Mouse (Mus musculus) skeletal muscle tissue, adult 2 months (tissue): Measurements from ENCODE around the gene Ctbp2.
A peak's percentile ranks its signal among the peaks of the same experiment; 100 is the strongest.

Experiments used
- DNase-seq: peaks from one replicate; pipeline ENCODE4 v3.0.0-alpha.2; 2012; ENCODE audit warnings: low read depth, low spot score

Ctbp2 gene

GRCm38 (mm10) chr7:133123999-133124700 is at the start of gene Ctbp2:
TSS of gene Ctbp2 (minus strand) at chr7:133124354.
- DNase-seq: peak; percentile 77

DNA sequence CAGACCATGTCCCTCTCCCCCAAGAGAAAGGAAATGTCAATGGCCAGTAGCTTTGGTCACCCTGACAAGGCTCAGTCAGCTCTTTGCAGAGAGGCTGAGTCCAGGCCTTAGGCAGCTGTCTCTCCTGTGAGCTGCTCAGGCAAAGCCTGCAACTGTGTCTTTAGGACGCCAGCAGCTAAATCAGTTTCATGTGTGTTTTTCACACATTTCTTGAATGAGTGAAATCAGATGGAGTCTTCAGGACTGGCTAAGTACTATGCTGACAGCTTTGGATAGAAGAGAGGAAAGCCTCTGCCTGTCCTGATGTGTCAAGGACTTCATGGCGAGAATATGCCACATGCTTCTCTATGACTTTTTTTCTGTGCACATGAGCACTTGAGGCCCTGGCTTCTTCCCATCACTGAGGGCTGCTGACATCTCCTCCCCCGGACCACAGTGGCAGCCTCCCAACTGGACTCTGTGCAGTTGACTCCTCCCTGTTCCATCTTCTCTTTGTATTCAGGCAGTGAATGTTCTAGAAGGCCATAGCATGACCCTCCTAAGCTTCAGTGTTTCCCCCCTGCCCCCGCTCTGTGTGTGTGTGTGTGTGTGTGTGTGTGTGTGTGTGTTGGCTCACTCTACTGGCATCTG is 47.4 kb upstream of the Ctbp2 start:
- DNase-seq: peak; percentile 14

DNA sequence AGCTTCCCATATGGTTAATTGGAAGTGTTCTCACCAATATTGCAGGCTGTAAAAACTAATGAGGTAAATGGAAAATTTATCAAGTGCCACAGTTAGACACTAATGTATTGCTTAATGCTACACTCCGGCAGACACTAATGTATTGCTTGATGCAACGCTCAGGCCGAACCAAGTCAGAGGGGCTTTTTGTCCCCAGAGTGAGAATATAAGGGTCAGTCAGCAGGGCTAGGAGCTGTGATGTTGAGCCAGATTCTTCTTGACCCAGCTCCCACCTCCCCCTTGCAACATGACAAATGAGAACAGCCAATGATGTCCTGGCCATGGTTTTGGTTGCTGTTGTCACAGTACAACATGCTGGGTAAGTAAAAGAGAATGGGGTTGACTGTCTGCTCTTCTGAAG is 44.8 kb upstream of the Ctbp2 start:
- no peak for DNase-seq

- no peak for DNase-seq
Measured at GRCm38 (mm10) chr7:133167903-133168302, 43.7 kb upstream of the Ctbp2 start.

DNA sequence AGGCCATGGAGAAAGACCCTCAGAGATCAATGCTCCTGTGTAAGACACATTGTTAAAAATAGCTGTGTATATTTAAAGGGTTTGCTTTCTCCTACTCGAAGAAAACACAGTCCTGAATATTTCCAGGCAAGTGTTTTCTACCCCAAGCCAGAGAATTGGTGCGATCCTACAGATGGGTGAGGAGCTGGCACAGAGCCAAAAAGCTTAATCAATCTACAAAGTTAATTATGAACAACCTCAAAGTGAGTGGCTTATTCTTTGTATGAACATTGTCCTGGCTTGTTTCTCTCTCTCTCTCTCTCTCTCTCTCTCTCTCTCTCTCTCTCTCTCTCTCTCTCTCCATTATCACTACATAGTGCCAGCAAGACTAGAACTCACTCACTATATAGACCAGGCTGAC is 40.6 kb upstream of the Ctbp2 start:
- no peak for DNase-seq

GRCm38 (mm10) chr7:133163011-133163410 is 38.9 kb upstream of the Ctbp2 start:
- DNase-seq: peak; percentile 26

- DNase-seq: no peak
Measured at GRCm38 (mm10) chr7:133162131-133162530, 38.0 kb upstream of the Ctbp2 start.

GRCm38 (mm10) chr7:133161362-133162080 is 37.4 kb upstream of the Ctbp2 start:
- no peak for DNase-seq

DNA sequence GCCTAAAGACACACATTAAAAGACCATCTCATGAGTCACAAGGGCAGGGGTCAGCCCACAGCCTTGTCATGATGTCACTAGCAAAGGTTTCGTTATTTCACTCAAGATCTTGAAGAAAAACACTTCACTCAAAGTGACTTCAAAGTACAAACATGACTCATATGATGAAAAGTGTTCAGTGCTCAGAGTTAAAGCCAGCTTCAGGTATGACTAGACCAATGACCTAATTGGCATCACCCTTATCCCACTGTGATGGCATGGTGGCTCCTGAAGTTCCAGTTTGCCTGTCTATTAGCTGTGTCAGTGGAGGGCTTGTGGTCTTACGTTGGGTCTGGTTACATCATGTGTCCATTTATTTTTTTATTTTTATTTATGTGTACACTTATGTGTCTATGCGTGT is 35.4 kb upstream of the Ctbp2 start:
- DNase-seq: no peak

- no peak for DNase-seq
Measured at GRCm38 (mm10) chr7:133155621-133156020, 31.5 kb upstream of the Ctbp2 start.

- no peak for DNase-seq
Measured at GRCm38 (mm10) chr7:133154846-133155245, 30.7 kb upstream of the Ctbp2 start.

GRCm38 (mm10) chr7:133139689-133140336 is 15.7 kb upstream of the Ctbp2 start:
- no peak for DNase-seq

GRCm38 (mm10) chr7:133133552-133133951 is 9.4 kb upstream of the Ctbp2 start:
- no peak for DNase-seq

- no peak for DNase-seq
Measured at GRCm38 (mm10) chr7:133132702-133133101, 8.5 kb upstream of the Ctbp2 start.

GRCm38 (mm10) chr7:133124701-133125485 is 739 bp upstream of the Ctbp2 start:
- DNase-seq: no peak

DNA sequence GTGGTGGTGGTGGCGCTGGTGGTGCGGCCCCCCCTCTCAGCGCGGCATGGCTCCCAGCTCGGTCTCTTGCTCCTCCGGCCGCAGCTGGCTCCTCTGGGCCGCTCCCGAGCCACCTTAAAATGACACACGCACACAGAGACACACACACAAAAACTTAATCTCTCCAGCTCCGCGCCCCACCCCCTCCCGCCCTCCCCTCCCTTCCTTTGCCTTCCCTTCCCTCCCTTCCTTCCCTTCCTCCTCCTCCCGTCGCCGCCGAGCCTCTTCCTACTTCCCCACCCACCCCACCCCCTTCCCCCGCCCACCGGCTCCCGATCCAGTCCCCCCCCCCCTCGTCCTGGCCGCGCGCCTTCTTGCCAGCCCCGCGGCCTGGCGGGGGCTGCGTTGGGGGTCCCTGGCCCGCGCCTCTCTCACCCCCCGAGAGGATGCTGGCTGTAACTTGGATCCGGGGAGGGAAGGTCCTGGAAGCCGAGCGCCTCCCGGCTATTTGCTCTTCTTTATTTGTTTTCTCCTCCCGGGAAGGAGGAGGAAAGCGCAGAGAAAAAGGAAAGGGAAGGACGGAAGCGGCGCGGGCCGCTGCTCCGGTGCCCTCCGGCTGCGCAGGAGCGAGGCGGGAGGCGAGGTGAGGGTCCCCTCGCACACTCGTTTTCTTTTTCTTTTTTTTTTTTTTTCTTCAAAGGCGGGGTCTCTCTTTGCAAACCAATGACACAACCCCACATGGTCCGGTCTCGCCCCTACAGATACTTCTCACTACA is 733 bp downstream of the Ctbp2 start, which contains the start of gene Fgfr2:
Gene Fgfr2, minus strand, starts transcription at position 107 of the 755 bp plus-strand sequence.
- peak; percentile 60 for DNase-seq

DNA sequence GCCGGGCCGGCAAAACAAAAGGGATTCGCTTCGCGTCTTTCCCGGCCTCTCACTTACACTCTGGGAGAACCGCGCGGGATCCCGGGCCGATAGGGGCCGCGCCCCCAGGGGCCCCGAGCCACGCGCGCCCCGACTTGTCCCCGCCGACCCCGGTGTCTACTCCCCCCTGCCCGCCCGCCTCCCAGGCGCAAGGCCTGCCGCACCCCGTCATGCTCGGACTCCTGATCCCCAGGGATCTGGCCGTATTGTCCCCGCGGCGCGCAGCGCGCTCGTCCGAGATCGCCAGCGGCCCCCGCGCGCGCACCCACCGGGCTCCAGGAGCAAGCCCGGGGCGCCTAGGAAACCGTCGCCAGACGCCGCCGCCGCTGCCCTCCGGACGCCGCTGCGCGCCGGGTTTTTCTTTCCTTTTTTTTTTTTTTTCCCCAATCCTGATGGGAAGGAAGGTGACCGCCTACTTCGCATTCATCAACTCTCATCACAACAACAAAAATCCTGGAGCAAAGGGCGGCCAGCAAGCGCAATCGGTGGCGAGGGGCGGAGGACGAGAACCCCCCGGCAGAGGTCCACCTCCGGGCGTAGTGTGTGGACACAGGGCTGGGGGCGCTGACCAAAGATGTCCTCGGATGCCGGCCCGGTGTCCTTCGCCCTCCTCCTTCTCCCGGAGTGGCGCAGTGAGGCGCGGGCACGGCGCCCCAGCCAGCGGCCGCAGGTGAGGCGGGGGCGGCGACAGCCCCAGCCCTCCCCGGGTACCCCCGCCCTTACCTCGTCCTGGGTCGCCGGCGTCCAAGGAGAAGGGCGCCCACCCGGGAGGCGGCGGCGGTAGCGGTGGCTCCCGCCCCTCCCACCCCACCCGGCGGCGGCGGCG is 1.5 kb downstream of the Ctbp2 start:
- no peak for DNase-seq

GRCm38 (mm10) chr7:133121661-133122378 is 2.3 kb downstream of the Ctbp2 start:
- DNase-seq: no peak

DNA sequence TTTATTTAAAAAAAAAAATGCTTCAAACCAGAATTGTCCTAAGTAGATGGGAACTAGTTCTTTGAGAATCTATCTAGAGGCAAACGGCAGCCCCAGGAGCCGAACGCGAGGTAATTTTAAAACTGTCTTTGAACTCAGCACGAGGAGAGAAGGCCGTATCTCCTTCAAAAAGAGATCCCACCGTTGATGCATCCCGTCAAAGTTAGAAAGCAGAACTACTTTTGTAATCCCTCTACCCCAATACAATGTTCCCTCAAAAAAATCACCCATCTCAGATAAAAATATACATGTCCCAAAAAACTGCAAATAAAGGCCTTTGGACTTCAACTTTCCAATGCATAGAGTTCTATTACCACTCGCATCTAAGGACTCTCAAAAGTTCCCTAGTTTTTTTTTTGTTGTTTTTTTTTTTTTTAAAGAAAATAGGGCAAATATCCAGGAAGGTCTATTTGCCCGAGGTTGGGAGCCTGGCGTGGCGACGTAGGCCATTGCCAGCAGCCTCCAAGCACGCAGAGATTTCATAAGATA is 3.0 kb downstream of the Ctbp2 start:
- no peak for DNase-seq
